Mouse (Mus musculus): ENCODE data around the gene Gmeb1.

GRCm38 (mm10) chr4:132207280-132207679 is 54.1 kb downstream of the Gmeb1 start:
- no peak for TF ChIP-seq POLR2A (IDR thresholded peaks at IDR 0.05; ENCODE audit: insufficient read depth, low read length)
- no peak for TF ChIP-seq CTCF (IDR thresholded peaks at IDR 0.05; ENCODE audit: low read depth, low read length)
- no peak for TF ChIP-seq EP300 (IDR thresholded peaks at IDR 0.05; ENCODE audit: insufficient read depth, low read depth, low read length)

All from ES-Bruce4 (cell line).